Mouse (Mus musculus): ENCODE measurements around the gene Faim. TPM values are rescaled to one million over a fixed set of nuclear protein-coding genes. Genes with fewer than 3 reads are reported as not detected.

Faim gene
- polyA plus RNA-seq, 1 experiment: 2.9 TPM

DNA sequence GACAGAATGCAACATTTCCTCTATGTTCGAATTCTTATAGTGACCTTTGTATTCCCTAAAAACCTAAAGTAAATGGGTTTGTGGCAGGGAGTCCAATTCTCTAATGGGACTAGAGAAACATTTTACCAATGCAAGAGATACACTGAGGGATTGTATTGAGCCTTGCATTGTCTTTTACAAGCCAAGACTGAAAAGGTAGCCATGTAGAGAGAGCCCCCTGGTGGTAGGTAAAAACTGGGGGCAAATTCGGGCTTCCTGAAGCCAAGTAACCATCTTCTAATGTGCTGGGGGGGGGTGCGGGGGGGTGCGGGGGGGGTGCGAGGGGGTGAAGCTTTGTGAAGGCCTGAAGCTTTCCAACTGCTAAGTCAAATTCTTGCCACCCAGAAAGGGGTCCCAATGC is 25.8 kb upstream of the Faim start:
- no peak overlapping the region for H3K27ac ChIP-seq (ENCODE audit: insufficient read depth, low read length)
- no peak for DNase-seq (ENCODE audit: low read depth in 1 of 2, low spot score in 2 of 2)
- peaks cover 40% of the 10 kb centered on the region for H3K27me3 ChIP-seq (ENCODE audit: control insufficient read depth, insufficient read depth, low read length)
- H3K4me3 ChIP-seq (ENCODE audit: extremely low read depth, insufficient read depth, insufficient read length): no peak overlapping the region
- TF ChIP-seq CTCF (IDR thresholded peaks at IDR 0.05; ENCODE audit: extremely low read depth, insufficient read depth, insufficient read length, insufficient replicate concordance): no peak
- no peak for TF ChIP-seq POLR2A (IDR thresholded peaks at IDR 0.05; ENCODE audit: low read depth, low read length)
- peaks cover 6% of the 10 kb centered on the region; the same call in 1 of the 2 replicates for H3K4me1 ChIP-seq (ENCODE audit: control insufficient read depth, insufficient read depth, insufficient read length)
- WGBS: 20% methylated on average over 5 of the region's 5 CpGs
- H3K36me3 ChIP-seq (ENCODE audit: control insufficient read depth, insufficient read depth, low read length): no peaks in the 10 kb centered on the region

DNA sequence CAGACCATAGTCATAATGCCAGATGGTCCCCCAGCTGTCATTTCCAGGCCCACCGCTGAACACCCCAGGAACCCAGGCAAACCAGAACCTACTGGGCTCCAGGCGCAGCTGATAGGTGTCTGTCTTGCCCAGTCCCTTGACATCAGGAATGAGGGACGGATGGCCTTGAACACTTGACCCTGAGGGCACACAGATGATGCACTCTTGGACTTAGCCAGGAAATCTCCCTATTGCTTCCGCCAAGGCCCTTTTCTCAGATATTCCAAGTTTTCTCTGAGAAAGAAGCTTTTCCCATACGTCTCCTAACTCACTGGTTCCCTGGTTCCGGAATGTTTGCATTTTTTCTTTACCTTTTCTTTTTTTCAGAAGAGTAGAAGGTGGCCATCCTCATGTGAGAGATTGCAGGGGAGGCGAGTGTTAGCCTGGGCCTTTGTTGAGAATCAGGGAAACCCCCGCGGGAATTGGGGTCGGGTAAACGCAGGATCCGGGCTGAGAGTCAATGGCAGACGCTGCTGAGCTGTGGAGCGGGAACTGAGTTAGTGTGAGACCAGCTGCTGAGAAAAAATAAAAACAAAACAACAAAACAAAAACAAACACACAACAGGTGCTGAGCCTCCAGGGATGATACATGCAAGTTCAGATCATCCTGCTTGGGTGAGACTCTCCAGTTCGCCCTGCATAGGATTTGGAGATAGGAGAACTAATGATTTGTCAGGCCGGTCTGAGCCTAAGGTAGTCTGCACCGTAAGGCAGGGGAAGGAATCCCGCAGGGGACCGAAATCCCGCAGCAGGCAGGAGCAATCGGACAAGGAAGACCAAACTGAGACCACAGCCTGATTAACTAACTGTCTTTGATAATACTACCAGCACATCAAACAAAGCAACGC is 24.3 kb upstream of the Faim start:
- Histone ChIP-seq H3K27me3 (ENCODE audit: control insufficient read depth, insufficient read depth, low read length) (peaks cover 29% of the 10 kb centered on the region), H3K4me3 (ENCODE audit: extremely low read depth, insufficient read depth, insufficient read length) (no peak overlapping the region), H3K27ac (ENCODE audit: insufficient read depth, low read length) (no peak overlapping the region), H3K4me1 (ENCODE audit: control insufficient read depth, insufficient read depth, insufficient read length) (no peaks in the 10 kb centered on the region; the same call in 1 of the 2 replicates), H3K36me3 (ENCODE audit: control insufficient read depth, insufficient read depth, low read length) (no peaks in the 10 kb centered on the region)
- WGBS: 16% methylated on average over 22 of the region's 22 CpGs
- TF ChIP-seq POLR2A (IDR thresholded peaks at IDR 0.05; ENCODE audit: low read depth, low read length): no peak
- TF ChIP-seq CTCF (IDR thresholded peaks at IDR 0.05; ENCODE audit: extremely low read depth, insufficient read depth, insufficient read length, insufficient replicate concordance): no peak
- DNase-seq (ENCODE audit: low read depth in 1 of 2, low spot score in 2 of 2): no peak

- H3K27ac ChIP-seq (ENCODE audit: insufficient read depth, low read length): no peak overlapping the region
- H3K4me3 ChIP-seq (ENCODE audit: extremely low read depth, insufficient read depth, insufficient read length): no peak overlapping the region
- no peaks in the 10 kb centered on the region for H3K4me1 ChIP-seq (ENCODE audit: control insufficient read depth, insufficient read depth, insufficient read length)
- no peak for TF ChIP-seq POLR2A (IDR thresholded peaks at IDR 0.05; ENCODE audit: low read depth, low read length)
- no peak for TF ChIP-seq CTCF (IDR thresholded peaks at IDR 0.05; ENCODE audit: extremely low read depth, insufficient read depth, insufficient read length, insufficient replicate concordance)
- DNase-seq (ENCODE audit: low read depth in 1 of 2, low spot score in 2 of 2): no peak
- WGBS: 2% methylated on average over 20 of the region's 20 CpGs
- H3K27me3 ChIP-seq (ENCODE audit: control insufficient read depth, insufficient read depth, low read length): peaks cover 25% of the 10 kb centered on the region
- H3K36me3 ChIP-seq (ENCODE audit: control insufficient read depth, insufficient read depth, low read length): no peaks in the 10 kb centered on the region
Measured at GRCm38 (mm10) chr9:98962478-98963142, 23.6 kb upstream of the Faim start.

DNA sequence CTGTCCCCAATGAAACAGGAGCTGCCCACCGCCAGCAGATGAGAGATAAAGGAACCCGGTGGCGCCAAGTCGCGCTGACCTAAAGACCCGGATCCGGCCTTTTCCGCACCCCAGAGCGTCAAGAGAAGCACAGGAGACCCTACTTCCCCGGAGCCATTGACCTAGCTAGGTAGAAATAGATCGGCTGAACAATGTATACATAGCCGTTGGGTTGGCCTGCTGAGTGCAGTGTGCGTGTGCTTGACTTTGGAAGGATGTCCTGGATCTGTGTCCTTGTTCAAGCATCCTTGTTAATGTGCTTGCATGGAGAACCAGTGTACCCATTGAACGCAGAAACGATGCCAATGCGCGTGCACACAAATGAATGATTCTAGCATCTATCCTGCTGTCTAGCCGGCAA is 22.5 kb upstream of the Faim start:
- no peaks in the 10 kb centered on the region for H3K4me1 ChIP-seq (ENCODE audit: control insufficient read depth, insufficient read depth, insufficient read length)
- DNase-seq (ENCODE audit: low read depth in 1 of 2, low spot score in 2 of 2): no peak
- TF ChIP-seq CTCF (IDR thresholded peaks at IDR 0.05; ENCODE audit: extremely low read depth, insufficient read depth, insufficient read length, insufficient replicate concordance): no peak
- no peak for TF ChIP-seq POLR2A (IDR thresholded peaks at IDR 0.05; ENCODE audit: low read depth, low read length)
- peaks cover 20% of the 10 kb centered on the region for H3K27me3 ChIP-seq (ENCODE audit: control insufficient read depth, insufficient read depth, low read length)
- 11% methylated on average over 18 of the region's 18 CpGs for WGBS
- H3K4me3 ChIP-seq (ENCODE audit: extremely low read depth, insufficient read depth, insufficient read length): no peak overlapping the region
- H3K36me3 ChIP-seq (ENCODE audit: control insufficient read depth, insufficient read depth, low read length): no peaks in the 10 kb centered on the region
- H3K27ac ChIP-seq (ENCODE audit: insufficient read depth, low read length): no peak overlapping the region

DNA sequence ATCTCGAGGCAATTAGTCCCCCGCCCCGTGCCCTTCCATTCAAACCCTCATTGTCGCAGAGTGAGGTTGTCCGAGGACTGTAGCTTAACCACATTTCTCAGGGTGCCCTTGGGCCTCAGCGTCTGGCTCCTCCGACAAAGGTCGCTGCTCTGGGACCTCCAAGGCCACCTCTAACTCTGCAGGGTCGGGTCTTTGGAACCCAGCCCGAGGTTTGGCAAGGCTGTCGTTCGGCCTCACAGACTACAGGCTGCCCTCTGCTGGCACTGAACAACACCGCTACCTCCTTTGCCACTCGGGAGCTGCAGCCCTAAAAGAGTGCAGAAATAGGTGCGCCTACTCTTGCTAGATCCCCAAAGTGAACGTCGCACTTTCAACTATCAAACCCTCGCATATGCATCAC is 21.1 kb upstream of the Faim start:
- no peak overlapping the region for H3K4me3 ChIP-seq (ENCODE audit: extremely low read depth, insufficient read depth, insufficient read length)
- peaks cover 16% of the 10 kb centered on the region for H3K27me3 ChIP-seq (ENCODE audit: control insufficient read depth, insufficient read depth, low read length)
- no peak overlapping the region for H3K27ac ChIP-seq (ENCODE audit: insufficient read depth, low read length)
- H3K36me3 ChIP-seq (ENCODE audit: control insufficient read depth, insufficient read depth, low read length): no peaks in the 10 kb centered on the region
- H3K4me1 ChIP-seq (ENCODE audit: control insufficient read depth, insufficient read depth, insufficient read length): no peaks in the 10 kb centered on the region
- DNase-seq (ENCODE audit: low read depth in 1 of 2, low spot score in 2 of 2): no peak
- 7% methylated on average over 18 of the region's 18 CpGs for WGBS
- TF ChIP-seq POLR2A (IDR thresholded peaks at IDR 0.05; ENCODE audit: low read depth, low read length): no peak
- TF ChIP-seq CTCF (IDR thresholded peaks at IDR 0.05; ENCODE audit: extremely low read depth, insufficient read depth, insufficient read length, insufficient replicate concordance): no peak

DNA sequence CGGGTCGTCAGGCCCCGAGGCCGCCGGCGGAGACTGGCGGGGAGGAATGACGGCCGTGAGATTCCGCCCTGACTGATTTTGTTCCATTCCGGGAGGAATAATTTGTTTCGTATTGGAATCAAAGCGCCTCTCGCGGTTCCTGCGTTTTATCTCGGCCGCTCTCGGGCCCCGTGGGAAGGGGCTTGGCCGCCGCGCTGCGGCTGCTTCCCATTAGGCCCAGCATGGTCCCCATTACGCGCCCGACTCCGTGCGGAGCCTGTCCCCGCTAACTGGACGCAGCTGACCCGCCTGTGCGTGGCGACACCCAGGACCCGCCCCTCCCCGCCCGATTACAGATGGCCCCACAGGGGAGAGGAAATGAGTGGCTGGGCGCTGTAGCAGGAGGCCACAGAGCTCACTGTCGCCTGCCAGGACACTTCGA is 13.1 kb upstream of the Faim start:
- H3K27me3 ChIP-seq (ENCODE audit: control insufficient read depth, insufficient read depth, low read length): peaks cover 20% of the 10 kb centered on the region
- 2% methylated on average over 40 of the region's 40 CpGs for WGBS
- no peak for DNase-seq (ENCODE audit: low read depth in 1 of 2, low spot score in 2 of 2)
- TF ChIP-seq CTCF (IDR thresholded peaks at IDR 0.05; ENCODE audit: extremely low read depth, insufficient read depth, insufficient read length, insufficient replicate concordance) (no peak), POLR2A (IDR thresholded peaks at IDR 0.05; ENCODE audit: low read depth, low read length) (no peak)
- H3K27ac ChIP-seq (ENCODE audit: insufficient read depth, low read length): no peak overlapping the region
- no peak overlapping the region for H3K4me3 ChIP-seq (ENCODE audit: extremely low read depth, insufficient read depth, insufficient read length)
- H3K4me1 ChIP-seq (ENCODE audit: control insufficient read depth, insufficient read depth, insufficient read length): peaks cover 5% of the 10 kb centered on the region
- no peaks in the 10 kb centered on the region for H3K36me3 ChIP-seq (ENCODE audit: control insufficient read depth, insufficient read depth, low read length)

All from spleen, adult 2 months (tissue).